Mouse (Mus musculus) lung, adult 2 months (tissue): ENCODE data around the gene Cwc27.

ENCODE experiments used
- CTCF ChIP-seq: fragments of 200-500 bp; IDR thresholded peaks from 2 replicates; pipeline ENCODE4 v1.5.1; 2011; ENCODE audit warnings: mild to moderate bottlenecking, low read length, control low read depth; ENCODE audit not compliant: insufficient read depth
- POLR2A ChIP-seq: fragments of 200-500 bp; IDR thresholded peaks from 2 replicates; pipeline ENCODE4 v1.6.1; 2011; ENCODE audit warnings: low read depth, mild to moderate bottlenecking, control low read depth, low read length, borderline replicate concordance; ENCODE audit errors: extremely low read depth

DNA sequence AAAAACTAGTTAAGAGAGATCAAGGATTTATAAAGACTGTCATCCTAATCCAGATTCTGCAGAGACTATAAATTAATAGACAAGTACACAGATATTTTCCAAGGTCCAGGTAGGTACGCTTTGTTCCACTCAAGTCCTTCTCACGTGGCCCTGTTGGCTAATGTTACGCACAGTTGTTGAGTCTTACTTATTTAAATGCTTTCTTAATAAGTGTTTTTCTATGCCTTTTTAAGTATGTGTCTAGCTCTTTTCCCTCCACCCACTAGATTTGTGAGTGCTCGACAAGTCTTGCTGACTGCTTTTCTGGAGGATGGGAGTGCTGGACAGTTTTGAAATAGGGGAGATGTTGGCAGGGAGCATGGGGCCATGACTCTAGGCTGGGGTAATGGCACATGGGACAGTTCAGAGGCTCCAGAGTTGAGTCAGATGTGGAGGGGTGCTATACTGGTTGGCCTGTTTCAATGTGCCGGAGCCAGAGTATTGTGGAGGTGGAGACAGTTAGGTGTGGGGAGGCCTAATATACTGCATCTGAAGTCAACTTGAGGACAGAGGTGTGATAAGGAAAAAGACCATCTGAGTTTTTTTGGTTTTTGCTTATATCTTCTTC, 160.2 kb downstream of the Cwc27 start:
- TF ChIP-seq CTCF (no peak), POLR2A (no peak)
